Mouse (Mus musculus): ENCODE results near the gene Coq8a. TPM values are rescaled to one million over a fixed set of nuclear protein-coding genes. Genes with fewer than 3 reads are reported as not detected.

Gene Coq8a
- polyA plus RNA-seq, 1 experiment, result 179 TPM

- 92% methylated on average over 8 of the region's 8 CpGs for WGBS
- no peak overlapping the region for H3K27ac ChIP-seq (ENCODE audit: insufficient read depth, low read depth, low read length)
- TF ChIP-seq CTCF (conservative IDR thresholded peaks at IDR 0.05; ENCODE audit: insufficient read depth, insufficient read length, low read depth, low read length) (no peak), POLR2A (IDR thresholded peaks at IDR 0.05; ENCODE audit: low read depth, low read length) (no peak)
- peaks cover 1% of the 10 kb centered on the region; the same call in 1 of the 2 replicates for H3K36me3 ChIP-seq (ENCODE audit: control insufficient read depth, insufficient read depth, low read length)
- no peak overlapping the region for H3K4me3 ChIP-seq (ENCODE audit: insufficient read depth, low read depth, low read length)
- no peaks in the 10 kb centered on the region for H3K27me3 ChIP-seq (replicated peaks; ENCODE audit: control insufficient read depth, insufficient read depth, low read length)
- peaks cover 3% of the 10 kb centered on the region; the same call in 1 of the 2 replicates for H3K4me1 ChIP-seq (ENCODE audit: control insufficient read depth, insufficient read depth, low read length)
- no peak for DNase-seq
Measured at GRCm38 (mm10) chr1:180170071-180170470, 29.3 kb downstream of the Coq8a start.

GRCm38 (mm10) chr1:180169161-180169560 is 30.2 kb downstream of the Coq8a start:
- no peak overlapping the region for H3K27ac ChIP-seq (ENCODE audit: insufficient read depth, low read depth, low read length)
- DNase-seq, result no peak
- H3K36me3 ChIP-seq (ENCODE audit: control insufficient read depth, insufficient read depth, low read length), result peaks cover 1% of the 10 kb centered on the region; the same call in 1 of the 2 replicates
- no peaks in the 10 kb centered on the region for H3K4me1 ChIP-seq (ENCODE audit: control insufficient read depth, insufficient read depth, low read length)
- WGBS, result 86% methylated on average over 7 of the region's 7 CpGs
- no peaks in the 10 kb centered on the region for H3K27me3 ChIP-seq (replicated peaks; ENCODE audit: control insufficient read depth, insufficient read depth, low read length)
- H3K4me3 ChIP-seq (ENCODE audit: insufficient read depth, low read depth, low read length), result no peak overlapping the region
- TF ChIP-seq CTCF (conservative IDR thresholded peaks at IDR 0.05; ENCODE audit: insufficient read depth, insufficient read length, low read depth, low read length) (no peak), POLR2A (IDR thresholded peaks at IDR 0.05; ENCODE audit: low read depth, low read length) (no peak)

GRCm38 (mm10) chr1:180168294-180168693 is 31.1 kb downstream of the Coq8a start:
- Histone ChIP-seq H3K4me1 (ENCODE audit: control insufficient read depth, insufficient read depth, low read length) (no peaks in the 10 kb centered on the region), H3K27ac (ENCODE audit: insufficient read depth, low read depth, low read length) (no peak overlapping the region), H3K4me3 (ENCODE audit: insufficient read depth, low read depth, low read length) (no peak overlapping the region), H3K27me3 (replicated peaks; ENCODE audit: control insufficient read depth, insufficient read depth, low read length) (no peaks in the 10 kb centered on the region), H3K36me3 (ENCODE audit: control insufficient read depth, insufficient read depth, low read length) (no peaks in the 10 kb centered on the region; the same call in 1 of the 2 replicates)
- WGBS, result 80% methylated on average over 6 of the region's 6 CpGs
- TF ChIP-seq CTCF (conservative IDR thresholded peaks at IDR 0.05; ENCODE audit: insufficient read depth, insufficient read length, low read depth, low read length) (no peak), POLR2A (IDR thresholded peaks at IDR 0.05; ENCODE audit: low read depth, low read length) (no peak)
- DNase-seq, result no peak

- 90% methylated on average over 5 of the region's 5 CpGs for WGBS
- Histone ChIP-seq H3K36me3 (ENCODE audit: control insufficient read depth, insufficient read depth, low read length) (no peaks in the 10 kb centered on the region; the same call in 1 of the 2 replicates), H3K4me1 (ENCODE audit: control insufficient read depth, insufficient read depth, low read length) (no peaks in the 10 kb centered on the region), H3K27me3 (replicated peaks; ENCODE audit: control insufficient read depth, insufficient read depth, low read length) (no peaks in the 10 kb centered on the region), H3K27ac (ENCODE audit: insufficient read depth, low read depth, low read length) (no peak overlapping the region), H3K4me3 (ENCODE audit: insufficient read depth, low read depth, low read length) (no peak overlapping the region)
- no peak for DNase-seq
- TF ChIP-seq CTCF (conservative IDR thresholded peaks at IDR 0.05; ENCODE audit: insufficient read depth, insufficient read length, low read depth, low read length) (no peak), POLR2A (IDR thresholded peaks at IDR 0.05; ENCODE audit: low read depth, low read length) (no peak)
Measured at GRCm38 (mm10) chr1:180166533-180166932, 32.9 kb downstream of the Coq8a start.

GRCm38 (mm10) chr1:180162986-180163385 is 36.4 kb downstream of the Coq8a start:
- 89% methylated on average over 7 of the region's 7 CpGs for WGBS
- Histone ChIP-seq H3K36me3 (ENCODE audit: control insufficient read depth, insufficient read depth, low read length) (no peaks in the 10 kb centered on the region; the same call in 1 of the 2 replicates), H3K4me3 (ENCODE audit: insufficient read depth, low read depth, low read length) (no peak overlapping the region), H3K4me1 (ENCODE audit: control insufficient read depth, insufficient read depth, low read length) (no peaks in the 10 kb centered on the region), H3K27me3 (replicated peaks; ENCODE audit: control insufficient read depth, insufficient read depth, low read length) (no peaks in the 10 kb centered on the region), H3K27ac (ENCODE audit: insufficient read depth, low read depth, low read length) (no peak overlapping the region)
- DNase-seq, result no peak
- no peak for TF ChIP-seq CTCF (conservative IDR thresholded peaks at IDR 0.05; ENCODE audit: insufficient read depth, insufficient read length, low read depth, low read length)

- no peak for DNase-seq
- H3K4me1 ChIP-seq (ENCODE audit: control insufficient read depth, insufficient read depth, low read length), result no peaks in the 10 kb centered on the region
- H3K27ac ChIP-seq (ENCODE audit: insufficient read depth, low read depth, low read length), result no peak overlapping the region
- TF ChIP-seq CTCF (conservative IDR thresholded peaks at IDR 0.05; ENCODE audit: insufficient read depth, insufficient read length, low read depth, low read length) (no peak), POLR2A (IDR thresholded peaks at IDR 0.05; ENCODE audit: low read depth, low read length) (no peak)
- H3K36me3 ChIP-seq (ENCODE audit: control insufficient read depth, insufficient read depth, low read length), result no peaks in the 10 kb centered on the region; the same call in 1 of the 2 replicates
- 78% methylated on average over 20 of the region's 20 CpGs for WGBS
- no peaks in the 10 kb centered on the region for H3K27me3 ChIP-seq (replicated peaks; ENCODE audit: control insufficient read depth, insufficient read depth, low read length)
- no peak overlapping the region for H3K4me3 ChIP-seq (ENCODE audit: insufficient read depth, low read depth, low read length)
Measured at GRCm38 (mm10) chr1:180161566-180162355, 37.6 kb downstream of the Coq8a start.

GRCm38 (mm10) chr1:180161160-180161559 is 38.2 kb downstream of the Coq8a start:
- no peak for DNase-seq
- Histone ChIP-seq H3K36me3 (ENCODE audit: control insufficient read depth, insufficient read depth, low read length) (no peaks in the 10 kb centered on the region; the same call in 1 of the 2 replicates), H3K4me3 (ENCODE audit: insufficient read depth, low read depth, low read length) (no peak overlapping the region), H3K27me3 (replicated peaks; ENCODE audit: control insufficient read depth, insufficient read depth, low read length) (no peaks in the 10 kb centered on the region), H3K27ac (ENCODE audit: insufficient read depth, low read depth, low read length) (no peak overlapping the region), H3K4me1 (ENCODE audit: control insufficient read depth, insufficient read depth, low read length) (no peaks in the 10 kb centered on the region)
- WGBS, result 84% methylated on average over 3 of the region's 3 CpGs
- no peak for TF ChIP-seq CTCF (conservative IDR thresholded peaks at IDR 0.05; ENCODE audit: insufficient read depth, insufficient read length, low read depth, low read length)
